Mouse (Mus musculus): ENCODE results near the gene Emg1.
"Not testable (repeated sequence)": the region's sequence is repeated elsewhere in the genome, so short reads cannot be mapped to it uniquely, and the experiment has no call there.

Emg1 gene

GRCm38 (mm10) chr6:124708289-124708889 lies 3.6 kb downstream of the Emg1 start:
- DNase-seq (ENCODE audit: low spot score in 2 of 2), result no peak

GRCm38 (mm10) chr6:124706061-124706627 lies 5.8 kb downstream of the Emg1 start:
- DNase-seq (ENCODE audit: low spot score in 2 of 2), result no peak

GRCm38 (mm10) chr6:124704417-124704816 lies 7.6 kb downstream of the Emg1 start:
- no peak for DNase-seq (ENCODE audit: low spot score in 2 of 2)

- DNase-seq (ENCODE audit: low spot score in 2 of 2), result no peak
Observed at GRCm38 (mm10) chr6:124703789-124704188, 8.2 kb downstream of the Emg1 start.

GRCm38 (mm10) chr6:124702784-124703103 lies 9.2 kb downstream of the Emg1 start:
- DNase-seq (ENCODE audit: low spot score in 2 of 2), result peak; percentile 74 to 77

GRCm38 (mm10) chr6:124702102-124702783 lies 9.7 kb downstream of the Emg1 start:
- no peak for DNase-seq (ENCODE audit: low spot score in 2 of 2)

GRCm38 (mm10) chr6:124701338-124701737 lies 10.6 kb downstream of the Emg1 start:
- DNase-seq (ENCODE audit: low spot score in 2 of 2), result peak in 1 of 2 experiments; percentile 39

- no peak for DNase-seq (ENCODE audit: low spot score in 2 of 2)
Observed at GRCm38 (mm10) chr6:124699962-124700610, 11.9 kb downstream of the Emg1 start.

- DNase-seq (ENCODE audit: low spot score in 2 of 2), result no peak
Observed at GRCm38 (mm10) chr6:124699366-124699765, 12.6 kb downstream of the Emg1 start.

- no peak for DNase-seq (ENCODE audit: low spot score in 2 of 2)
Observed at GRCm38 (mm10) chr6:124698751-124699150, 13.2 kb downstream of the Emg1 start.

GRCm38 (mm10) chr6:124696441-124697150 lies 15.4 kb downstream of the Emg1 start:
- no peak for DNase-seq (ENCODE audit: low spot score in 2 of 2)

- DNase-seq (ENCODE audit: low spot score in 2 of 2), result peak in 1 of 2 experiments; percentile 38
Observed at GRCm38 (mm10) chr6:124694166-124694955, 17.6 kb downstream of the Emg1 start.

- DNase-seq (ENCODE audit: low spot score in 2 of 2), result no peak
Observed at GRCm38 (mm10) chr6:124693243-124693981, 18.6 kb downstream of the Emg1 start.

GRCm38 (mm10) chr6:124690517-124690916 lies 21.5 kb downstream of the Emg1 start:
- DNase-seq (ENCODE audit: low spot score in 2 of 2), result no peak

- DNase-seq (ENCODE audit: low spot score in 2 of 2), result no peak
Observed at GRCm38 (mm10) chr6:124689011-124689410, 23.0 kb downstream of the Emg1 start.

GRCm38 (mm10) chr6:124688151-124688758 lies 23.7 kb downstream of the Emg1 start:
- no peak for DNase-seq (ENCODE audit: low spot score in 2 of 2)

- not testable (repeated sequence) for DNase-seq (ENCODE audit: low spot score in 2 of 2)
Observed at GRCm38 (mm10) chr6:124686644-124687043, 25.3 kb downstream of the Emg1 start.

- no peak for DNase-seq (ENCODE audit: low spot score in 2 of 2)
Observed at GRCm38 (mm10) chr6:124685606-124686386, 26.2 kb downstream of the Emg1 start.
